Mouse (Mus musculus) lung, postnatal 0 days (tissue): ENCODE measurements at regions not wholly inside any gene's neighbourhood (a gene's known extent, or its start where the extent isn't known, plus 50 kb on each side); places are given as distances from the start of the nearest gene placed in this dataset.

ENCODE experiments used
- CTCF ChIP-seq: IDR thresholded peaks from 2 replicates; pipeline ENCODE4 v1.5.1; 2016; ENCODE audit warnings: antibody characterized with exemption, mild to moderate bottlenecking
- EP300 ChIP-seq: IDR thresholded peaks from 2 replicates; pipeline ENCODE4 v1.6.1; 2016; ENCODE audit warnings: antibody characterized with exemption, mild to moderate bottlenecking, control low read depth

- TF ChIP-seq CTCF, result no peak
- no peak for TF ChIP-seq EP300
These were observed 94.9 kb downstream of the Gm5426 start for GRCm38 (mm10) chr10:96231309-96231708.
